ENCODE assay signal across 8 mouse cellular contexts in genomic region chr5:105876068-105876924, GRCm38 (mm10). TPM values are rescaled to one million over a fixed set of nuclear protein-coding genes. Genes with fewer than 3 reads are reported as not detected.
DNase-seq lines count a peak whose midpoint lies in the region; ATAC-seq and TF ChIP-seq lines count a peak whose summit lies in the region.

Gene Zfp326, plus strand, starts transcription at chr5:105876565.

- TF ChIP-seq POLR2A in MEL (IDR thresholded peaks at IDR 0.05; ENCODE audit: control insufficient read depth in 1 of 2, insufficient read depth in 1 of 2, low read depth in 1 of 2, low read length in 2 of 2, poor library complexity in 1 of 2) = peak in 1 of 2 experiments; percentile 59; a peak in 2 of 4 replicates
- peak; percentile 68 for TF ChIP-seq POLR2A in cerebellum, adult 2 months (IDR thresholded peaks at IDR 0.05; ENCODE audit: borderline replicate concordance, insufficient read depth, low read length)

- no peaks in the 10 kb centered on the region for H3K27me3 ChIP-seq in MEL (ENCODE audit: control insufficient read depth in 1 of 2, insufficient read depth in 2 of 2, low read length in 2 of 2)
- H3K27me3 ChIP-seq in cerebellum, adult 2 months (ENCODE audit: control insufficient read depth, insufficient read depth, low read length) = no peaks in the 10 kb centered on the region
- no peaks in the 10 kb centered on the region for H3K27me3 ChIP-seq in forebrain, postnatal 0 days (ENCODE audit: insufficient read depth, low read length)
- H3K27me3 ChIP-seq in lung, embryonic 16.5 days (ENCODE audit: control insufficient read depth, insufficient read depth, low read depth, low read length) = no peaks in the 10 kb centered on the region

- H3K79me2 ChIP-seq in MEL (ENCODE audit: control insufficient read depth, insufficient read depth, low read length, poor library complexity) = peaks cover 17% of the 10 kb centered on the region

- peak within 1 kb of the TSS; percentile 84 to 99 for H3K4me3 ChIP-seq in MEL (ENCODE audit: control insufficient read depth in 1 of 2, insufficient read depth in 1 of 2, low read depth in 2 of 2, low read length in 2 of 2)
- H3K4me3 ChIP-seq in cerebellum, adult 2 months (replicated peaks; ENCODE audit: insufficient read depth, low read depth, low read length) = peak within 1 kb of the TSS; percentile 80
- H3K4me3 ChIP-seq in forebrain, postnatal 0 days (ENCODE audit: low read depth, low read length) = peak within 1 kb of the TSS; percentile 99
- H3K4me3 ChIP-seq in lung, embryonic 16.5 days (ENCODE audit: low read length) = peak within 1 kb of the TSS; percentile 78

- H3K27ac ChIP-seq in MEL (ENCODE audit: control insufficient read depth, low read depth, low read length) = peak within 1 kb of the TSS; percentile 21; the same call in 1 of the 2 replicates
- peak within 1 kb of the TSS; percentile 58; the same call in 1 of the 2 replicates for H3K27ac ChIP-seq in cerebellum, adult 2 months (ENCODE audit: insufficient read depth, low read length)
- H3K27ac ChIP-seq in forebrain, postnatal 0 days (ENCODE audit: low read depth, low read length) = peak within 1 kb of the TSS; percentile 91
- peak within 1 kb of the TSS; percentile 75 for H3K27ac ChIP-seq in lung, embryonic 16.5 days (ENCODE audit: low read length)

- H3K4me1 ChIP-seq in MEL (ENCODE audit: control insufficient read depth in 1 of 2, insufficient read depth in 2 of 2, low read length in 2 of 2) = peaks cover 15 to 19% of the 10 kb centered on the region in 2 experiments
- no peaks in the 10 kb centered on the region for H3K4me1 ChIP-seq in cerebellum, adult 2 months (ENCODE audit: control insufficient read depth, insufficient read depth, low read length)
- H3K4me1 ChIP-seq in forebrain, postnatal 0 days (ENCODE audit: insufficient read depth) = peaks cover 17% of the 10 kb centered on the region; the same call in 1 of the 2 replicates
- peaks cover 12% of the 10 kb centered on the region for H3K4me1 ChIP-seq in lung, embryonic 16.5 days (replicated peaks; ENCODE audit: control insufficient read depth, insufficient read depth, low read length)

- TF ChIP-seq CTCF in MEL (IDR thresholded peaks at IDR 0.05 in 2 of 3, conservative IDR thresholded peaks at IDR 0.05 in 1 of 3; ENCODE audit: control insufficient read depth in 1 of 3, insufficient read depth in 1 of 3, low read depth in 2 of 3, low read length in 3 of 3, poor library complexity in 1 of 3, severe bottlenecking in 1 of 3) = no peak
- TF ChIP-seq CTCF in cerebellum, adult 2 months (IDR thresholded peaks at IDR 0.05; ENCODE audit: borderline replicate concordance, insufficient read depth, low read depth, low read length) = no peak
- no peak for TF ChIP-seq CTCF in forebrain, postnatal 0 days (IDR thresholded peaks at IDR 0.05; ENCODE audit: low read depth)

- no peak for TF ChIP-seq EP300 in MEL (IDR thresholded peaks at IDR 0.05; ENCODE audit: low read depth in 1 of 2, low read length in 2 of 2)

- ATAC-seq in forebrain, postnatal 0 days = peak; percentile 97
- ATAC-seq in hematopoietic stem cell, adult 5-6 weeks (replicated peaks in 1 of 2; ENCODE audit: insufficient read depth in 1 of 2, low FRiP score in 2 of 2, low TSS enrichment in 1 of 2, low read depth in 1 of 2, poor library complexity in 2 of 2, severe bottlenecking in 2 of 2) = peak; percentile 80 to 91
- peak; percentile 97 for ATAC-seq in lung, embryonic 16.5 days (ENCODE audit: low read depth)

- H3K4me2 ChIP-seq in forebrain, postnatal 0 days (ENCODE audit: low read depth) = peak within 1 kb of the TSS; percentile 69
- H3K4me2 ChIP-seq in lung, embryonic 16.5 days (ENCODE audit: low read depth, low read length) = peak within 1 kb of the TSS; percentile 63

- no peak for TF ChIP-seq RAD21 in MEL (IDR thresholded peaks at IDR 0.05; ENCODE audit: low read depth, low read length)

- H3K9ac ChIP-seq in MEL (ENCODE audit: control insufficient read depth, low read depth, low read length, poor library complexity, severe bottlenecking) = peak within 1 kb of the TSS; percentile 95
- H3K9ac ChIP-seq in forebrain, postnatal 0 days = peak within 1 kb of the TSS; percentile 99
- peak within 1 kb of the TSS; percentile 97 for H3K9ac ChIP-seq in lung, embryonic 16.5 days (ENCODE audit: low read length)

- peaks cover 0 to 21% of the 10 kb centered on the region in 2 experiments; a peak in 2 of 4 replicates for H3K36me3 ChIP-seq in MEL (ENCODE audit: control insufficient read depth in 1 of 2, insufficient read depth in 2 of 2, low read length in 2 of 2)
- H3K36me3 ChIP-seq in forebrain, postnatal 0 days (ENCODE audit: insufficient read depth) = no peaks in the 10 kb centered on the region
- 0 out of 2 replicates have a peak, but pooled peaks cover 2% of the 10 kb centered on the region for H3K36me3 ChIP-seq in lung, embryonic 16.5 days (ENCODE audit: control insufficient read depth, insufficient read depth, low read length)

- WGBS in cerebellum, adult 2 months = under 1% methylated on average over 77 of the region's 83 CpGs
- WGBS in forebrain, postnatal 0 days = 1% methylated on average over 65 of the region's 83 CpGs
- WGBS in lung, embryonic 16.5 days = under 1% methylated on average over 47 of the region's 83 CpGs

- H3K9me3 ChIP-seq in MEL (replicated peaks; ENCODE audit: insufficient read depth, low read length) = no peaks in the 10 kb centered on the region
- no peaks in the 10 kb centered on the region for H3K9me3 ChIP-seq in forebrain, postnatal 0 days (ENCODE audit: low read length)
- H3K9me3 ChIP-seq in lung, embryonic 16.5 days (ENCODE audit: control insufficient read depth, low read length) = no peaks in the 10 kb centered on the region

- peak; percentile 92 for DNase-seq in MEL (ENCODE audit: low read depth, low spot score)
- peak; percentile 87 to 89 for DNase-seq in cerebellum, adult 2 months
- DNase-seq in forebrain, postnatal 0 days = peak; percentile 91
- peak; percentile 36 for DNase-seq in layer of hippocampus, adult 9-10 months (ENCODE audit: low spot score)
- DNase-seq in ovary, postnatal 10 days (ENCODE audit: low spot score) = peak; percentile 83
- peak; percentile 79 to 92 for DNase-seq in thymus, postnatal 10 days (ENCODE audit: low spot score in 2 of 2)

TF ChIP-seq in MEL, 35 proteins besides CTCF, POLR2A, EP300 and RAD21:
- peak; percentile 70 for TF ChIP-seq NELFE (IDR thresholded peaks at IDR 0.05; ENCODE audit: low read depth, low read length)
- peak; percentile 33; the same call in 1 of the 2 replicates for TF ChIP-seq TCF12 (IDR thresholded peaks at IDR 0.05; ENCODE audit: low read depth, low read length)
- TF ChIP-seq ZMIZ1 (IDR thresholded peaks at IDR 0.05; ENCODE audit: low read depth, low read length) = peak; percentile 74; the same call in 1 of the 2 replicates
- no peak for TF ChIP-seq USF2 (IDR thresholded peaks at IDR 0.05; ENCODE audit: borderline replicate concordance in 1 of 2, insufficient read depth in 1 of 2, low read depth in 1 of 2, low read length in 2 of 2)
- peak; percentile 15; the same call in 1 of the 2 replicates for TF ChIP-seq HCFC1 (IDR thresholded peaks at IDR 0.05; ENCODE audit: low read depth, low read length)
- TF ChIP-seq NRF1 (IDR thresholded peaks at IDR 0.05; ENCODE audit: insufficient read depth, low read depth, low read length, poor library complexity, severe bottlenecking) = no peak
- TF ChIP-seq SIN3A (IDR thresholded peaks at IDR 0.05; ENCODE audit: low read length) = 0 out of 2 replicates have a peak, but pooled peaks have one; percentile 12

RNA-seq across cellular contexts. Expression of gene Zfp326, which starts in this region (rescaled TPM):
- 6.4 and 7.1 TPM in 2 replicates for total RNA-seq in MEL (2012; rRNA removed)
- polyA plus RNA-seq in MEL (2012; ENCODE audit: insufficient read depth in 1 of 2, insufficient read length in 2 of 2, low read depth in 1 of 2, low replicate concordance in 2 of 2, missing spikeins in 1 of 2) = 10 to 100 TPM in 1 of 2 experiments, not detected in 1; 17.6 TPM
- 25.2 and 29.3 TPM in 2 replicates for polyA plus RNA-seq in cerebellum, adult 2 months (2012; rRNA removed)
- 22.3 and 36.0 TPM in 2 replicates for total RNA-seq in forebrain, postnatal 0 days (2014; rRNA removed)
- polyA plus RNA-seq in forebrain, postnatal 0 days (2015; fragmentation: Nextera tagmentation; extraction: Ambion mirVana) = 25.4 and 35.5 TPM in 2 replicates
- 105 and 122 TPM in 2 replicates for total RNA-seq in hematopoietic stem cell, adult 5-6 weeks (2017)
- polyA plus RNA-seq in lung, embryonic 16.5 days (2015; fragmentation: Nextera tagmentation; extraction: Ambion mirVana) = 32.1 and 35.5 TPM in 2 replicates

Comparison
In these comparisons a context has a peak if more than half of its experiments do, and no peak if none do; other contexts are left out.
1. Peak in every context shown above with its lines: DNase-seq, ATAC-seq, H3K4me3 ChIP-seq and H3K27ac ChIP-seq.
2. DNase-seq: peak in every context shown above with its lines; median percentile 92 in MEL; 91 in forebrain, postnatal 0 days; 88 in cerebellum, adult 2 months; 86 in thymus, postnatal 10 days; 83 in ovary, postnatal 10 days; 36 in layer of hippocampus, adult 9-10 months.
3. H3K27ac ChIP-seq: peak in every context shown above with its lines; median percentile 91 in forebrain, postnatal 0 days; 75 in lung, embryonic 16.5 days; 58 in cerebellum, adult 2 months; 21 in MEL.